Comparison of ENCODE assay signal across 28 mouse cellular contexts in genomic region chr10:17759772-17760171, GRCm38 (mm10). TPM values are rescaled to one million over a fixed set of nuclear protein-coding genes. Genes with fewer than 3 reads are reported as not detected.
DNase-seq lines count a peak whose midpoint lies in the region; ATAC-seq lines count a peak whose summit lies in the region.
"Had no signal": no experiment of that assay in that cellular context is flagged by ENCODE, and none has a peak within 500 bp of the region (broad histone marks: within the 10 kb centered on the region; RNA-seq: fewer than 3 reads in every experiment).

No protein-coding gene starts in this region.

- 42% methylated on average over 3 of the region's 3 CpGs for WGBS in heart, embryonic 12.5 days
- 42% methylated on average over 3 of the region's 3 CpGs for WGBS in heart, embryonic 15.5 days
- WGBS in liver, embryonic 11.5 days = 77% methylated on average over 3 of the region's 3 CpGs

- no peak for DNase-seq in heart, adult 9 months (ENCODE audit: low spot score in 2 of 2)
- no peak for DNase-seq in heart, postnatal 25 days (ENCODE audit: low spot score)
- DNase-seq in 3T3-L1 (ENCODE audit: low read depth, low spot score) = peak; percentile 46
- peak; percentile 4 for DNase-seq in NIH3T3 (ENCODE audit: low read depth)
- DNase-seq in liver, embryonic 11.5 days (ENCODE audit: low spot score) = no peak
- DNase-seq: adrenal gland, adult 2 months; adrenal gland, postnatal 10 days; adrenal gland, postnatal 25 days; B cell, adult 2 months; cerebellum, adult 11 months; cerebellum, adult 18-20 months; cerebellum, adult 8-10 months; cerebellum, adult 9-11 months; cerebellum, postnatal 14 days; cerebellum, postnatal 36 days; embryo, embryonic 11 days had no signal

- H3K36me3 ChIP-seq in heart, embryonic 12.5 days = no peaks in the 10 kb centered on the region
- H3K36me3 ChIP-seq in heart, embryonic 15.5 days = no peaks in the 10 kb centered on the region
- H3K36me3 ChIP-seq in liver, embryonic 11.5 days (ENCODE audit: control insufficient read depth, insufficient read depth, low read length) = no peaks in the 10 kb centered on the region
- H3K36me3 ChIP-seq: embryonic facial prominence, embryonic 13.5 days; embryonic facial prominence, embryonic 15.5 days; forebrain, embryonic 10.5 days; forebrain, embryonic 12.5 days; G1E had no signal

- intact Hi-C loops in heart, postnatal 25 days (cut with DNase I) = no loop called here

- no peak overlapping the region for H3K9ac ChIP-seq in heart, embryonic 12.5 days
- H3K9ac ChIP-seq in heart, embryonic 15.5 days = no peak overlapping the region
- no peak overlapping the region for H3K9ac ChIP-seq in liver, embryonic 11.5 days (ENCODE audit: low read depth, low read length)
- H3K9ac ChIP-seq: embryonic facial prominence, embryonic 13.5 days; embryonic facial prominence, embryonic 15.5 days; forebrain, embryonic 12.5 days had no signal

- H3K9me3 ChIP-seq in heart, embryonic 12.5 days (replicated peaks) = peaks cover 6% of the 10 kb centered on the region; the same call in 1 of the 2 replicates
- 0 out of 2 replicates have a peak, but pooled peaks cover 3% of the 10 kb centered on the region for H3K9me3 ChIP-seq in heart, embryonic 15.5 days (replicated peaks)
- peaks cover 4% of the 10 kb centered on the region; the same call in 1 of the 2 replicates for H3K9me3 ChIP-seq in liver, embryonic 11.5 days (ENCODE audit: control insufficient read depth, low read length)
- H3K9me3 ChIP-seq: forebrain, embryonic 10.5 days; forebrain, embryonic 12.5 days; G1E had no signal

- no peaks in the 10 kb centered on the region for H3K27me3 ChIP-seq in heart, embryonic 12.5 days (replicated peaks)
- H3K27me3 ChIP-seq in heart, embryonic 15.5 days = no peaks in the 10 kb centered on the region
- no peaks in the 10 kb centered on the region for H3K27me3 ChIP-seq in liver, embryonic 11.5 days (replicated peaks; ENCODE audit: control insufficient read depth, insufficient read depth, low read length)
- H3K27me3 ChIP-seq: CH12.LX; embryonic facial prominence, embryonic 15.5 days; forebrain, embryonic 12.5 days had no signal

- H3K27ac ChIP-seq in heart, embryonic 12.5 days (ENCODE audit: poor library complexity, severe bottlenecking) = peak overlapping the region; percentile 66; the same call in 1 of the 2 replicates
- peak overlapping the region; percentile 31; the same call in 1 of the 2 replicates for H3K27ac ChIP-seq in heart, embryonic 15.5 days
- H3K27ac ChIP-seq in liver, embryonic 11.5 days (ENCODE audit: low read depth, low read length) = no peak overlapping the region
- H3K27ac ChIP-seq: embryonic facial prominence, embryonic 13.5 days; embryonic facial prominence, embryonic 15.5 days; forebrain, embryonic 10.5 days; forebrain, embryonic 12.5 days had no signal

- no peak overlapping the region for H3K4me3 ChIP-seq in heart, embryonic 12.5 days
- H3K4me3 ChIP-seq in heart, embryonic 15.5 days = no peak overlapping the region
- no peak overlapping the region for H3K4me3 ChIP-seq in liver, embryonic 11.5 days (ENCODE audit: low read depth, low read length)
- H3K4me3 ChIP-seq: embryonic facial prominence, embryonic 13.5 days; embryonic facial prominence, embryonic 15.5 days; erythroblast, embryonic 14.5 days; forebrain, embryonic 10.5 days; forebrain, embryonic 12.5 days had no signal

- H3K4me1 ChIP-seq in heart, embryonic 12.5 days (replicated peaks) = peaks cover 5% of the 10 kb centered on the region; the same call in 1 of the 2 replicates
- H3K4me1 ChIP-seq in heart, embryonic 15.5 days (replicated peaks) = no peaks in the 10 kb centered on the region
- no peaks in the 10 kb centered on the region for H3K4me1 ChIP-seq in liver, embryonic 11.5 days (replicated peaks; ENCODE audit: control insufficient read depth, insufficient read depth, low read length)
- H3K4me1 ChIP-seq: embryonic facial prominence, embryonic 13.5 days; embryonic facial prominence, embryonic 15.5 days; forebrain, embryonic 10.5 days; forebrain, embryonic 12.5 days had no signal

- H3K4me2 ChIP-seq in heart, embryonic 12.5 days = no peak overlapping the region
- H3K4me2 ChIP-seq in heart, embryonic 15.5 days = no peak overlapping the region
- H3K4me2 ChIP-seq in liver, embryonic 11.5 days = no peak overlapping the region
- H3K4me2 ChIP-seq: embryonic facial prominence, embryonic 13.5 days; embryonic facial prominence, embryonic 15.5 days; forebrain, embryonic 12.5 days had no signal

- peak; percentile 76 for ATAC-seq in heart, embryonic 12.5 days (ENCODE audit: insufficient number of reproducible peaks, low FRiP score)
- no peak; the same call in 1 of the 2 replicates for ATAC-seq in heart, embryonic 15.5 days (replicated peaks; ENCODE audit: insufficient number of reproducible peaks, insufficient read depth, low FRiP score, low read depth)
- no peak for ATAC-seq in liver, embryonic 11.5 days (replicated peaks; ENCODE audit: low FRiP score)
- ATAC-seq: CD4-positive, CD25-positive, alpha-beta regulatory T cell, adult 4 months; forebrain, embryonic 14.5 days; forebrain, embryonic 16.5 days had no signal

RNA-seq across cellular contexts. Expression of gene Txlnb, which starts 36.3 kb away (rescaled TPM):
- 40.9 and 46.9 TPM in 2 replicates for polyA plus RNA-seq in heart, embryonic 12.5 days (2016; fragmentation: Nextera tagmentation; extraction: Ambion mirVana)
- polyA plus RNA-seq in heart, embryonic 15.5 days (2015; fragmentation: Nextera tagmentation; extraction: Ambion mirVana) = 32.2 and 36.6 TPM in 2 replicates
- total RNA-seq in heart, postnatal 25 days (2021) = 100 to 1,000 TPM; 263 to 278 TPM
- 0.30 and 0.58 TPM in 2 replicates for polyA plus RNA-seq in liver, embryonic 11.5 days (2014; fragmentation: Nextera tagmentation; extraction: Ambion mirVana)
- polyA plus RNA-seq: G1E had no signal

RNA-seq across cellular contexts. Expression of gene Cited2, which starts 36.8 kb away (rescaled TPM):
- polyA plus RNA-seq in heart, embryonic 12.5 days (2016; fragmentation: Nextera tagmentation; extraction: Ambion mirVana) = 48.5 and 49.6 TPM in 2 replicates
- 29.8 and 29.9 TPM in 2 replicates for polyA plus RNA-seq in heart, embryonic 15.5 days (2015; fragmentation: Nextera tagmentation; extraction: Ambion mirVana)
- total RNA-seq in heart, postnatal 25 days (2021) = 10 to 100 TPM; 42.8 to 47.9 TPM
- polyA plus RNA-seq in liver, embryonic 11.5 days (2014; fragmentation: Nextera tagmentation; extraction: Ambion mirVana) = 50.7 and 50.8 TPM in 2 replicates

Comparison
In these comparisons a context has a peak if more than half of its experiments do, and no peak if none do; other contexts are left out.
1. DNase-seq: peak in 3T3-L1 (single experiment) and NIH3T3 (single experiment); none in heart, adult 9 months (0 of 2), heart, postnatal 25 days (single experiment) and liver, embryonic 11.5 days (single experiment).
2. RNA of gene Txlnb, which starts 36.3 kb away (polyA plus RNA-seq): 40.9 to 46.9 TPM in heart, embryonic 12.5 days and 32.2 to 36.6 TPM in heart, embryonic 15.5 days; 0.30 to 0.58 TPM in liver, embryonic 11.5 days; every median in the first group is over 10 times any median in the second.